ENCODE assay signal across 25 mouse cellular contexts in the genomic region with DNA sequence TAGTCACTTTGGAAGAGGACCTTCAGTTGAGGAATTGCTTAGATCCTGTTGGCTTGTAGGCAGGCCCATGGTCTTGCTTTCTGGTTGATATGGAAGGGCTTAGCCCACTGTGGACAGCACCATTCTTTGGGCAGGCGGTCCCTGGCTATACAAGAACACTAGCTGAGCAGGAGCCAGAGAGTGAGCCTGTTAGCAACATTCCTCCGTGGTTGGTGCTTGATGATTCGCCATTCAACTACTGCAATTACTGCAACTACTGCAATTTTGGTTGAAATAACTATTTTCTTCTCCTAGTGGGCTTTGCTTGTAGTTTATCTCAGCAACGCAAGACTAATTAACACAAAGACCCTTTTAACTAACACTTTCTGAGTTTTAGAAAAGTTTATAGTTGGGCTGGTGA.
"Had no signal": no experiment of that assay in that cellular context is flagged by ENCODE, and none has a peak within 500 bp of the region (broad histone marks: within the 10 kb centered on the region; RNA-seq: fewer than 3 reads in every experiment).

No protein-coding gene starts in this region.

- H3K27ac ChIP-seq: heart, adult 2 months; heart, embryonic 13.5 days; heart, embryonic 15.5 days; hindbrain, embryonic 13.5 days; hindbrain, embryonic 15.5 days; hindbrain, postnatal 0 days; layer of hippocampus, adult 2 months; left cerebral cortex, adult 2 months; limb, embryonic 10.5 days; limb, embryonic 12.5 days; liver, embryonic 13.5 days had no signal

- H3K9ac ChIP-seq: heart, embryonic 13.5 days; heart, embryonic 15.5 days; hindbrain, embryonic 13.5 days; hindbrain, embryonic 15.5 days; limb, embryonic 12.5 days; liver, embryonic 13.5 days had no signal

- H3K4me3 ChIP-seq: heart, adult 2 months; heart, embryonic 13.5 days; heart, embryonic 15.5 days; hindbrain, embryonic 13.5 days; hindbrain, embryonic 15.5 days; layer of hippocampus, adult 2 months; left cerebral cortex, adult 2 months; limb, embryonic 10.5 days; limb, embryonic 12.5 days; liver, embryonic 13.5 days had no signal

- H3K4me1 ChIP-seq: heart, embryonic 13.5 days; heart, embryonic 15.5 days; hindbrain, embryonic 13.5 days; hindbrain, embryonic 15.5 days; limb, embryonic 10.5 days; liver, embryonic 13.5 days had no signal

- DNase-seq: gastrocnemius, postnatal 14 days; gastrocnemius, postnatal 36 days; heart, adult 2 months; heart, postnatal 14 days; heart, postnatal 36 days; kidney, adult 11 months; kidney, adult 2 months; kidney, adult 9 months; kidney, postnatal 10 days; kidney, postnatal 25 days; kidney, postnatal 4 days; liver; liver, embryonic 13.5 days had no signal

- ATAC-seq: hindbrain, postnatal 0 days; intestine, embryonic 16.5 days had no signal

- H3K9me3 ChIP-seq: heart, embryonic 13.5 days; heart, embryonic 15.5 days; hindbrain, embryonic 13.5 days; hindbrain, embryonic 15.5 days; limb, embryonic 10.5 days; limb, embryonic 12.5 days; liver, embryonic 13.5 days had no signal

- H3K27me3 ChIP-seq: heart, embryonic 13.5 days; heart, embryonic 15.5 days; hindbrain, embryonic 13.5 days; hindbrain, embryonic 15.5 days; limb, embryonic 12.5 days; liver, embryonic 13.5 days had no signal

- H3K4me2 ChIP-seq: heart, embryonic 11.5 days; heart, embryonic 13.5 days; heart, embryonic 15.5 days; hindbrain, embryonic 13.5 days; hindbrain, embryonic 15.5 days; limb, embryonic 12.5 days; liver, embryonic 11.5 days; liver, embryonic 13.5 days had no signal
